Mouse (Mus musculus) CH12.LX (cell line): ENCODE measurements around the gene Acaca.

Experiments
- CTCF ChIP-seq, 2 experiments: IDR thresholded peaks in 1 of 2; conservative IDR thresholded peaks in 1 of 2; 2 replicates each; pipeline ENCODE4 v1.5.1; 2011 to 2012; ENCODE audit warnings: low read depth in 2 of 2, low read length in 2 of 2, improper control_type of control experiment in 1 of 2, inconsistent platforms in 1 of 2, mild to moderate bottlenecking in 1 of 2, moderate library complexity in 1 of 2
- EP300 ChIP-seq: IDR thresholded peaks from 2 replicates; pipeline ENCODE4 v1.6.1; 2011; ENCODE audit warnings: low read length, improper control_type of control experiment
- KAT2A ChIP-seq: IDR thresholded peaks from 2 replicates; pipeline ENCODE4 v1.6.1; 2012; ENCODE audit warnings: low read length, improper control_type of control experiment, inconsistent platforms; ENCODE audit not compliant: insufficient replicate concordance
- POLR2AphosphoS2 ChIP-seq: IDR thresholded peaks from 2 replicates; pipeline ENCODE4 v1.6.1; 2011; ENCODE audit warnings: low read depth, low read length, improper control_type of control experiment
- TBP ChIP-seq: conservative IDR thresholded peaks from 2 replicates; pipeline ENCODE4 v1.6.1; 2011; ENCODE audit warnings: low read depth, low read length, improper control_type of control experiment

GRCm38 (mm10) chr11:84090572-84090971, 38.9 kb upstream of the Acaca start:
- TF ChIP-seq EP300 (no peak), CTCF (conservative IDR thresholded peaks at IDR 0.05 in 1 of 2, IDR thresholded peaks at IDR 0.05 in 1 of 2; ENCODE audit: low read depth in 2 of 2, low read length in 2 of 2) (no peak), TBP (no peak), KAT2A (no peak), POLR2AphosphoS2 (no peak)
